Comparison of ENCODE assay signal across 8 mouse cellular contexts in genomic region chr6:92034713-92035112, GRCm38 (mm10). TPM values are rescaled to one million over a fixed set of nuclear protein-coding genes. Genes with fewer than 3 reads are reported as not detected.
A peak's percentile ranks its signal among the peaks of the same experiment; 100 is the strongest.
DNase-seq lines count a peak whose midpoint lies in the region; ATAC-seq and TF ChIP-seq lines count a peak whose summit lies in the region.

No protein-coding gene starts in this region.

- H3K4me3 ChIP-seq in heart, postnatal 0 days (ENCODE audit: low read depth, low read length) = no peak overlapping the region
- no peak overlapping the region for H3K4me3 ChIP-seq in stomach, embryonic 14.5 days (ENCODE audit: low read depth, low read length)

- no peak overlapping the region for H3K27ac ChIP-seq in heart, postnatal 0 days (ENCODE audit: low read depth)
- no peak overlapping the region for H3K27ac ChIP-seq in stomach, embryonic 14.5 days (ENCODE audit: low read length)

- H3K9me3 ChIP-seq in heart, postnatal 0 days (replicated peaks; ENCODE audit: control insufficient read depth, low read length) = no peaks in the 10 kb centered on the region
- no peaks in the 10 kb centered on the region for H3K9me3 ChIP-seq in stomach, embryonic 14.5 days (ENCODE audit: control insufficient read depth, low read depth, low read length)

- H3K4me2 ChIP-seq in heart, postnatal 0 days (ENCODE audit: low read depth, low read length) = no peak overlapping the region
- no peak overlapping the region for H3K4me2 ChIP-seq in stomach, embryonic 14.5 days (replicated peaks; ENCODE audit: low read depth, low read length)

- peaks cover 7% of the 10 kb centered on the region; the same call in 1 of the 2 replicates for H3K4me1 ChIP-seq in heart, postnatal 0 days (ENCODE audit: control insufficient read depth, insufficient read depth)
- H3K4me1 ChIP-seq in stomach, embryonic 14.5 days (ENCODE audit: control insufficient read depth, insufficient read depth, low read length) = peaks cover 9% of the 10 kb centered on the region

- ATAC-seq in heart, postnatal 0 days (ENCODE audit: insufficient read depth, low read depth) = peak; percentile 42; the same call in 1 of the 2 replicates
- peak; percentile 75 for ATAC-seq in stomach, embryonic 14.5 days (ENCODE audit: insufficient number of reproducible peaks, insufficient read depth, low FRiP score, low read depth)

- no peak for TF ChIP-seq CTCF in heart, postnatal 0 days (IDR thresholded peaks at IDR 0.05; ENCODE audit: low read depth)

- H3K9ac ChIP-seq in heart, postnatal 0 days (replicated peaks; ENCODE audit: low read depth, low read length) = no peak overlapping the region
- no peak overlapping the region for H3K9ac ChIP-seq in stomach, embryonic 14.5 days (replicated peaks; ENCODE audit: low read depth, low read length)

- H3K27me3 ChIP-seq in heart, postnatal 0 days (ENCODE audit: control insufficient read depth, insufficient read depth, low read length) = no peaks in the 10 kb centered on the region
- no peaks in the 10 kb centered on the region for H3K27me3 ChIP-seq in stomach, embryonic 14.5 days (ENCODE audit: control insufficient read depth, insufficient read depth, low read length)

- WGBS in heart, postnatal 0 days = 24% methylated on average over 6 of the region's 6 CpGs
- 20% methylated on average over 6 of the region's 6 CpGs for WGBS in stomach, embryonic 14.5 days

- no peaks in the 10 kb centered on the region for H3K36me3 ChIP-seq in heart, postnatal 0 days (replicated peaks; ENCODE audit: control insufficient read depth, insufficient read depth, low read length)
- H3K36me3 ChIP-seq in stomach, embryonic 14.5 days (ENCODE audit: control insufficient read depth, insufficient read depth, low read length) = no peaks in the 10 kb centered on the region

- TF ChIP-seq EP300 in heart, postnatal 0 days (IDR thresholded peaks at IDR 0.05; ENCODE audit: low read depth) = no peak

- DNase-seq in ovary, postnatal 36 days (ENCODE audit: low spot score) = peak; percentile 19
- no peak for DNase-seq in ovary, postnatal 14 days (ENCODE audit: low spot score)
- DNase-seq in heart, postnatal 0 days (ENCODE audit: low spot score) = no peak
- peak; percentile 60 for DNase-seq in kidney, postnatal 10 days
- no peak for DNase-seq in yolk sac, embryonic 10.5 days (ENCODE audit: low spot score)
- DNase-seq in layer of hippocampus, postnatal 14 days (ENCODE audit: low spot score in 2 of 2) = no peak
- DNase-seq in embryo, embryonic 9.5 days (ENCODE audit: extremely low spot score) = no peak

RNA-seq across cellular contexts. Expression of gene Fgd5, which starts 56.0 kb away (rescaled TPM):
- 12.9 and 13.3 TPM in 2 replicates for total RNA-seq in heart, postnatal 0 days (2014; rRNA removed; ENCODE audit: low replicate concordance)
- polyA plus RNA-seq in heart, postnatal 0 days (2015; fragmentation: Nextera tagmentation; extraction: Ambion mirVana) = 7.7 and 8.1 TPM in 2 replicates
- polyA plus RNA-seq in stomach, embryonic 14.5 days (2014; fragmentation: Nextera tagmentation; extraction: Ambion mirVana) = 5.1 and 5.5 TPM in 2 replicates
- total RNA-seq in layer of hippocampus, postnatal 14 days (2021) = 1 to 10 TPM; 7.3 to 8.5 TPM

RNA-seq across cellular contexts. Expression of gene Nr2c2, which starts 56.5 kb away (rescaled TPM):
- total RNA-seq in heart, postnatal 0 days (2014; rRNA removed; ENCODE audit: low replicate concordance) = 47.0 and 48.9 TPM in 2 replicates
- polyA plus RNA-seq in heart, postnatal 0 days (2015; fragmentation: Nextera tagmentation; extraction: Ambion mirVana) = 7.4 and 8.0 TPM in 2 replicates
- 25.5 and 31.1 TPM in 2 replicates for polyA plus RNA-seq in stomach, embryonic 14.5 days (2014; fragmentation: Nextera tagmentation; extraction: Ambion mirVana)
- total RNA-seq in layer of hippocampus, postnatal 14 days (2021) = 10 to 100 TPM; 80.3 to 84.9 TPM

Comparison
In these comparisons a context has a peak if more than half of its experiments do, and no peak if none do; other contexts are left out.
1. DNase-seq: peak in ovary, postnatal 36 days (single experiment) and kidney, postnatal 10 days (single experiment); none in ovary, postnatal 14 days (single experiment), heart, postnatal 0 days (single experiment), yolk sac, embryonic 10.5 days (single experiment), layer of hippocampus, postnatal 14 days (0 of 2) and embryo, embryonic 9.5 days (single experiment).